Mouse (Mus musculus) heart, adult 11 months (tissue): ENCODE results near the gene Pdk1.
A peak's percentile ranks its signal among the peaks of the same experiment; 100 is the strongest.

ENCODE experiments used
- DNase-seq: peaks from one replicate; pipeline ENCODE4 v3.0.0; 2022

The Pdk1 gene

DNA sequence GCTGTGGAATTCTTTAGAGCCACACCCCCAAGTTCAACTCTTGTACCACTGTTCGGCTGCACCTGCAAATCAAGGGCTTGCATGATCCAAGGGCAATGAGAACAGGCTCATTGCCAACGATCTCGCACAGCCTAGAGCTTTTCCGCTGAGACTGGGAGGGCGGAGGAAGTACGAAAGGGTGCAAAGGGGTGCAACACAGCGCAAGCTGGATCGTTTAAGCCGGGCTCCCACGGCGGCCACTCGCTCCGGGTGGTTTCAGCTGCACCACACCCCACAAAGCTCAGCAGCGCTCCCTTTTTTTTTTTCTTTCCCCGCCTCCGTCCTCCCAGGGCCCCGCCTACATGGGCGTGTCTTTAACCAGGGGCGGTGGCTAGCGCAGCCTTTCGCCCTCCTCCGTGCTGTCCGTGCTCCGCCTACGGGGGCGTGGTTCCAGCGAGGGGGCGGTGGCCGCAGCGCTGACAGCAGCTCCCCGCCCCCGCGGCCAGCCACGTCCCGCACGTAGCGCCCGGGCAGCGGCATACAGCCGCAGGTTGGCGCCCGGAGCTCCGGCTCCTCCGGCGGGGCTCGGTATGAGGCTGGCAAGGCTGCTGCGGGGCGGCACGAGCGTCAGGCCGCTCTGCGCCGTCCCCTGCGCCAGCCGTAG lies at the start of gene Pdk1:
TSS of gene Pdk1 (plus strand) at position 424 of the 643 bp plus-strand sequence.
- DNase-seq: peak; percentile 100

DNA sequence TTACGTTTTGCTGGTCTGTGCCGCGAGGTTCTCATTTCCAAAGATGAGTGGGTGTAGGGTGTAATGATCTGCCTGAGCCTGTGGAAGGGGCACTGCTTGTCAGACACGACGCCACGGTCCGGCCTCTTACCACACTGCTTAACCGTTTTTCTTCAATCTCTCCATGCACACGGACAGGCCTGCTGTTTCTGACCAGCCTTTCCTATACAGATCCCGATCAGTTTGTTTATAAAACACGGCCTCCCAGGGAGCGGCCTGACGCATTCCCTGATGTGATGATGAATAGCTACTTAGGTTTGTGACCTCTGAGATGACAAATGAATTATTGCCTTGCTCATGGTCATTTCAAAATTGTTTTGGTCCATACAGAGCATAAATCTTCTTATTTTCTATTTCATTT lies 48.9 kb upstream of the Pdk1 start:
- peak; percentile 80 for DNase-seq

DNA sequence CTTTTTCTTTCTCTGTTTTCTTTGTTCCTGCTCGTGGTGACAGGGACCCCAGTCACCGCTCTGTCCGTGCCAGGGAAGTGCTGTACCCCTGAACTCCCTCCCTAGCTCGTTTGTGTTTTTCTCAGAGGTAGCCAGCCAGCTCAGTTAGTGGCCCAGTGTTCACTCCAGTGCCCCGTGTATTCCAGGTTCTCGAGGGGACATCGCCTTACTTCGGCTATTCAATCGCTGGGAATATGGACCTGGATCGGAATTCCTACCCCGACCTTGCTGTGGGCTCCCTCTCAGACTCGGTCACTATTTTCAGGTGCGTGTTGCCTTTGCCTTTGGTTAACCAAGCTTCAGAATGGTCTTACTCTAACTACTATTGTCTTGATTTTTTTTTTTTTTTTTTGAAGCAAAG lies 45.3 kb upstream of the Pdk1 start:
- DNase-seq: peak; percentile 79

DNA sequence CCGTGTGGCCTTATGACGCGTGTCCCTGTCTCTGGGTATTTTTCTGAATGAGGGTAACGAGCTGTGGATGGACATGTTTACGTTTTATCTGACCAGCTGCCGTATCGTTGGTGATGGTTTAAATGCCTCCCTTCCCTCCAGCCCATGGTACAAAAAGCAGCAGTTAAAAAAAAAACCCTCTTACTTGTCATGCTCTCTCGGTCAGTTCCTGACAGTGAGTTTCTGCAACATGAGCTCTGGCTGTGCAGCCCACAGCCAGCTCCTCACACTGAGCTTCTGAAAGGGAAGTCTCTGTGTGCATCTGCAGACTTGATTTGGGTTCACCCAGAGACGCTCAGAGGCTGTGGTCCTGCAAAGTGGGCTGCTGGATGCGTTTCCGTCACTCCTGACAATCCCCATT lies 44.1 kb upstream of the Pdk1 start:
- peak; percentile 29 for DNase-seq

DNA sequence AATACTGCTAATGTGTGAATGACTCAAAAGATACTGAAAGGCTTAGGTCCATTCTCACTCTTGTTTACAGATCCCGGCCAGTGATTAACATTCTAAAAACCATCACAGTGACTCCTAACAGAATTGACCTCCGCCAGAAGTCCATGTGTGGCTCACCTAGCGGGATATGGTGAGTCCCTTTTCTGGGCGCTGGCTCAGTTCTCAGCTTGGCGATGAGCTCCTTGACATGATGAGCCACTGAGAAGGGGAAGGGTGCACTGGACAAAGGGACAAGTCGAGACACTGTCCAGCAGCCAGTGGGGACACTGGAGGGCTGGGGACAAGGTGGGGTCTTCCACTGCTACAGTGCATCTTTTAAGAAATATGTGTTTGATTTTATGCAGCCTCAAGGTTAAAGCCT lies 39.4 kb upstream of the Pdk1 start:
- DNase-seq: peak; percentile 78

DNA sequence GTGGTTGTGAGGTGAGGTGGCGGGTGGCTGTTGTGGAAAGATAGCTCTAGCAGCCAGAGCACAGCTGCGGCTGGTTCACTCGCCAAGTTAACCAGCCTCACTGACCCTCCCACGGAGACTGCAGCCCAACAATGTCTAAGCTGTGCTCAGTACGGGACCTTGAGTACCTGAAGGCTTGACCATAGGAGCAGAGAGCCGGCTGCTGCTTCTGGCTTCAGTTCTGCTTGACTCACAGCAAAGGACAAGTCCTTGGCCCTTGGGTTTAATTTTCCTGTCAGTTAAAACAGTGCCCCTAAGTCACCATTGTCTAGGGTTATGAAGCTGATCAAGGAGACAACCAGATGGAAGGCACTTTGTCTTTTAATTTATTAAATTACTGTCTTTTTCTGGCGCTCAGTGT lies 38.7 kb upstream of the Pdk1 start:
- DNase-seq: peak; percentile 79

DNA sequence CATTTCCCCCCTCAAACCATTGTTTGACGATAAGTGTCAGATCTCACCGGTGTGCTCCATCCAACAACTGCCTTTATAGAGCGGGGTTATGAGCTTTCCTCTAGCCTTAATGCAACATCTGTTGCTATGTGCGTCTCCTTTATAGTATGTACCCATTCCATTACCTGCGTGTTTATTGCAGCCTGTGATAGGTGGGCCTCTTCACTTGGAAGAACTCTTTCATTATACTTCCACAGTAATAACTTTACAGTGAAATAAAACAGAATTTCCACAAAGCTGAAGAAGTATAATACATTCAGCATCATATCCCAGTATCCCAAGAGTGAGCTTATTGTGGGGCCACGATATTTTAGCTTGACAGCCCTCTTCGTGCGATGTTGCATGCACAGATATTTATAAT lies 37.5 kb upstream of the Pdk1 start:
- DNase-seq: peak; percentile 63

DNA sequence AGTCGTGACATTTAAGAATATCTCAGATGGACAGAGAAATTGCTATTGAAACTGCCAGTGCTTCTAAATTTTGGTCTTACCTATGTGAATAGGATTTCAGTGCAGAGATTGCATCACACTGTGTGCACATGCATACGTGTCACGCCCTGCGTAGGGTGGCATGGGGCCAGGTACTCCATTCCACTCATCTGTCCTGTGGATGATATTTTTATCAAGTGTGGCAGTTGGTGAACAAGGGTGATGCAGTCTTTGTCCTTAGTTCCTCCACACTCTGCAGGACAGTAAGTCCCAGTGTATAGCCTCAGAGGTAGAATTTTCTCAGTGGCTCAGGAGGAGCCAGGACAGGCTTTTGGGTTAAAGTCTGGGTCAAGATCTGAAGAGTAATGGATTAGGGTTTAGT lies 36.8 kb upstream of the Pdk1 start:
- peak; percentile 73 for DNase-seq

DNA sequence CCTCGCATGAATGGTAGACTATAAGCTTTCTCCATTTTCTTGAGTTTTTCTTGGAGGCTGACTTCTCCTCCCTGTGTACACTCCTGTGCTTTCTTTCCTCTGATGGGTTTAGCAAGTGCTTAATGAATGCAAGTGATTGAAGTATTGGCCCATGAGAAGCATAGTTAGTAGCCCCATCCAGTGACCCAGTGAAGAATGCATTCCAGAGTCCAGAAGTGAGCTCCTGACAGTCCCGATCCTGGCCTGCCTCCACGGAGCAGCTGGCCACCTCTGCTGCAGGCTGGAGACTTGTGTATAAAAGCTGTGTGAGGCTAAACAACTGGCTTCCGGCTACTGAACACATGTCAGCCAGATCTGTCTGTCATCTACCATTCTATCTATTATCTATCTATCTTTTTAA lies 35.8 kb upstream of the Pdk1 start:
- peak; percentile 81 for DNase-seq

DNA sequence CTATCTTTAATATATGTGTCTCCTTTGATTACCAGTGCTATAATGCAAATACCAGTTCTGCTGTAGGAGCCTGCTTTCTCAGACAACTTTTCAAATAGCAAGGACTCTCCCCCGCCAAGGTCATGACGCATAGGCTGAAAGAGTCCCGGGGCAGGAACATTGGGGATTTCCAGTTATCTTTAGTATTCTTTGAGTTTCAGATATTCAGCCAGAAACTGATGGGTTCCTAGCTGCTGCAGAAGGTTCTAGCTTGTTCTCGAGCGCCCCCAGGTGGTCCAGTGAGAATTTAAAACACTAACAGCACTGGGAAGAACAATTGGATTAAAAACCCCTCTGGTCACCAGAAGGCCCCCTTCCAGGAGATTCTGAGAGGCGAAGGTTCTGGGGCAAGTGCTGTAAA lies 35.2 kb upstream of the Pdk1 start:
- peak; percentile 84 for DNase-seq

DNA sequence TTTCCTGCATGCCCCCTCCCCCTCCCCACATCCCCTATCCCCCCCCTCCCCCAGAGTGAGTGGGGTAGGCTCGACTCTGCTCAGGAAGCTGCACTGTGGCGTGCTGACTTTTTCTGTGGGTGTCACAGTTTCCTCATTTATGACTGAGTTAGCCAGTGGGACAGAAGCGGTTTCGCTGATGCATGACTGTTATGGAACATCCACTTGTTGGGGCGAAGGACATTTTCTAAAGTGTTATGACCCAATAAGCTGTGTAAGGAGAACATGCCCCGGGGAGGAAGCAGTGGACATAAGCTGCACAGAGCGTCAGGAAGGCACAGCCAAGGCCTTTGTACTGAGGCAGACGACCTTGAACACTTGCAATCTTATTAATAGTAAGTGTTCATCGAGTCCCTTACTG lies 29.7 kb upstream of the Pdk1 start:
- peak; percentile 94 for DNase-seq

DNA sequence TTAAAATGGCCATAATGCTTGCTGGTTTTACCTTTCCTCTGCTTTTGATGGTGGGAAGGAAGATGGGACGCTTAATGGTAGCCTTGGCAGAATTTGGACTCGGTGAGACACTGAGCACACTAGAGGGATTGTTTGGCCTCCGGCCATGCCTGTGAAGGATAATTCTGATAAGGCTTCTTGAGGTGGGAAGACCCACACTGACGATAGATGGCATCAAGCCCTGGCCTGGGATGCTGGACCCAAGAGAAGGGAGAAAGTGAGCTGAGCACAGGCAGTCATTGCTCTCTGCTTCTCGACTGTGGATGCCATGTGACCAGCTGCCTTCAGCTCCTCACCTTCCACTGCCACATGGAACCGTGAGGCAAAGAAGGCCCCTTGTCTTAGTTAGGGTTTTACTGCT lies 28.1 kb upstream of the Pdk1 start:
- DNase-seq: peak; percentile 81

DNA sequence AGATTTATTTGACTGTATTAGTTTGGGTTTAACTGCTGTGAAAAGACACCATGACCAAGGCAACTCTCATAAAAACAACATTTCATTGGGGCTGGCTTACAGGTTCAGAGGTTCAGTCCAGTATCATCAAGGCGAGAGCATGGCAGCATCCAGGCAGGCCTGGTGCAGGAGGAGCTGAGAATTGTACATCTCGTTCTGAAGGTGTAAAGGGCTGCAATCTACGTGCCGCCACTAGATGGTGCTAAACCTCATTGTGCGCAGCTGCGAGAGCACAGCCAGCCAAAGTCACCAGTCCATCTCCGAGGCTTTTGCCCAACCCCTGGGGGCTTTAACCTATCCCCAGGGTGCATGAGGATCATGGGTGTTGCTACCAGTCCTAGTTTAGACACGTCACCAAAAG lies 20.9 kb upstream of the Pdk1 start:
- peak; percentile 92 for DNase-seq

DNA sequence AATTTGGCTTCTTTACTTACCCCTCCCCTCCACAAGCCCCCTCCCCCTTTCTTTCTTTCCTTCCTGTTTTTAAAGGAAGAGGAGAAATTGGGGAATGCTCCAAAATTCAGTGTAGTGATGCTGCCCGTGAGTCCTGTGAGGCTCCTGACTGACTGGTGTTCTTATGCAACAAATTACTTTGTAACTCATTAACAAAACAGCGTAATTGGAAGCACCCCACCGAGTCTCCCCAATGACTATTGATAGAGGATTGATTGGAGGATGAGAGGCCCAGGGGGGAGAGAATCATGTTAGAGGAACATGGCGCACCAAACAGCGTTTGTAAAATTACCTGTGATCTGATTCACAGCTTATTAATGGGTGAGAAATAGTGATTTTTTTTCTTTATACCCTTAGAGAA lies 17.9 kb upstream of the Pdk1 start:
- peak; percentile 70 for DNase-seq

DNA sequence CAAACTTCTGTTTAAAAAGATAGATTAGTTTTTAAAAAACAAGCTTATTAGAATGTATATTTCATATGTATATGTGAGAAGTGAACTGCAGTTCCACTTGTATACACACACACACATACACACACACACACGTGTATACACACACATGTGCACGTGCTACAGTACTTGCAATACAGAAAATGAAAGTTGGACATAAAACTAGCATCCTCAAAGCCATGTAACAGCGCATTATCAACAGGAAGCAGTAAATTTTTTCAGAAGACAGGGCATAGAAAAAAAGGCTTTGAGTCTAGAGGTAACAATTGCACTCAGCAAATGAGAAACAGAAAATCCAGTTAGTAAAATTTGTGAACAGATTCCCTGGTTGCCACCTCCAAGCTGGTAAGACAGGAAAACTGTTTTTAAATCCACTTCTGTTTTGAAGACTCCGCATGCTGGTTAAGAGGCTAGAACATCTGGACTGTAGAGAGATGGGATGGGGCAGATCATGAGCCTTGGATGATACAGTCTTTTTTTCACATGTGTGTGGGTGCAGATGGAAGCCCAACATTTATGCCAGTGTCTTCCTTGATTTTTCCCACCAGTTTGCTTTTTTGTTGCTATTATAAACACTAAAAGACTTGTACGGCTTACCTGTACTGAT lies 9.4 kb upstream of the Pdk1 start:
- DNase-seq: peak; percentile 68

DNA sequence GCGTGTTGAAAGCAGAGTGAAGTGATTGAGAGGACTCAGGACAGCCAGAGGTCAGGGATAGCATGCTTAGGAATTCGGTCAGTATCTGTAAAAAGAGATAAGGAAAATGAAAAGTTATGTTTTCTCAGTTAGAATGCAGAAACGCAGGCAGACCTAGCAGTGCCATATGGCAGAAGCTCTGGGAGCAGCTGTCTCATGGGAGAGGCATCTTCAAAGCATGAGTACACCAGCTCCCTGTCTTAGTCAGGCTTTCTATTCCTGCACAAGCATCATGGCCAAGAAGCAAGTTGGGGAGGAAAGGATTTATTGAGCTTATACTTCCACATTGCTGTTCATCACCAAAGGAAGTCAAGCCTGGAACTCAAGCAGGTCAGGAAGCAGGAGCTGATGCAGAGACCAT lies 8.0 kb upstream of the Pdk1 start:
- peak; percentile 61 for DNase-seq

DNA sequence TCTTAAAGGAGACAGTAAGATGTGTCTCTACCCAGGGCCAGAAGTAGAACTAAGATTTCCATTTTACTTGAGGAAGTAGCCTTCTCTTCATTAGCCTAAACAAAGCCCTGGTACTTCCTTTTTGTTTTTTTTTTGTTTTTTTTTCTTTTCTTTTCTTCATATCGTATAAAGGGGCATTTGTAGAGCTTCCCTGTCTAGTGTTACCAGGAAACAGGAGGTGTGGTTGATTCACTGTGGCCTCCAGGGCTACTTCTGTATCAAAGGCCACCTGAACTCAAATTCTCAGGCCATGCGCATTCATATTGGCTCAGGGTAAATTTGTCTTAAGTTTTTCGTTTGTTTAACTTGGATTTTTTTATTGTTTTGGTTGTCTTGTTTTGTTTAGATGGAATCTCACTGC lies 7.1 kb upstream of the Pdk1 start:
- peak; percentile 83 for DNase-seq

DNA sequence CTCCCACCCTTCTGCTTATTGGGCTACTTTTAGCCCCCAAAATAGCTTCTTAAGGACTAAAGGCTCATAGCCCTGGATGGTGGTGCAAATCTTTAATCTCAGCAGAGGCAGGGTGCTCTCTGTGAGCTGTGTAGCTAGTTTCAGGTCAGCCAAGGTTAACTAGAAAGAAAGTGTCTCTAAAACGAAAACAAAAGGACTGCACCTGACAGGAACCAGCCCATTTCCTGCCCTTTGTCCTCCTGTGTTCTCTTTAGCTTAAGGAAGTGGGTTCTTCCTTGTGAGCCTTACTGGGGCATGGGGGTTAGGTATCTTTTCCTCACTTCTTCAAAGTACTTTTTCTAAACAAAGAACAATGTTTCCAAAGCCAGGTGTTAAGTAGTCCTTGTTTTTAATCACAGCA lies 6.5 kb upstream of the Pdk1 start:
- DNase-seq: peak; percentile 88

DNA sequence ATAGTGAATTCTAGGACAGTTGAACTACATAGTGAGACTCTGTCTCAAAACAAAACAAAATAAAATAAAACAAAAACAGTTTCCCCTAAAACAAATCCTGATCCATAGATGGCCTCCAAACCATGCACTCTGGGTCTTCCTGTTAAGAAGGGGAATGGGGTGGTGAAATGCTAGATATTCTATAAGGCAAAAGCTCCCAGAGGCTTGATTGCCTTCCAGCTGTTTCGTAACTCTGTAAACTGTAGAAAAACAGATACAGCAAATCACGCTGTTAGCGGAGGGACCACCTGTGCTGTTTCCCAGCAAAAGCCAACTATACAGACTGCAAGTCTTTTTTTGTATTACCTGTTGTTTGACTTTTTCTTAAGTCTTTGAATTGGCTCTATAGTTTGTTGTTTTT lies 6.0 kb upstream of the Pdk1 start:
- DNase-seq: peak; percentile 53

DNA sequence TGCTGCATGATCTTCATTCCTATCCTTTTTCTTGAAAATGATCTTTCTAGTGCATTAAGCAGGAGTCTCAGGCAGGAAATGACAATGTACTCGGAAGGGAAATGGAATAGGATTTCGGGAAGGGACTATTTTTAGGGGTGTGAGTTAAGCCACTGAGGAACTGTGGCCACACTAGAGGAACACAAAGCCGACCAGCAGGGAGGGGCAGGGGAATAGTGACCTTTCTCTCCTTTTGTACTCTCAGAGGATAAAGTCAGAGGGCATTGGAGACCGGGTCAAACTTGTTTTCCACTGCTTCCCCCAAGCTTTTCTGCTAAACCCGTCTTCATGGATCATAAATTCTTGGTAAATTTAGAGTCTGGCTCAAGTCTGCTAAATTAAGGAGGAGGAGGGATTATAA lies 5.5 kb upstream of the Pdk1 start:
- peak; percentile 97 for DNase-seq

DNA sequence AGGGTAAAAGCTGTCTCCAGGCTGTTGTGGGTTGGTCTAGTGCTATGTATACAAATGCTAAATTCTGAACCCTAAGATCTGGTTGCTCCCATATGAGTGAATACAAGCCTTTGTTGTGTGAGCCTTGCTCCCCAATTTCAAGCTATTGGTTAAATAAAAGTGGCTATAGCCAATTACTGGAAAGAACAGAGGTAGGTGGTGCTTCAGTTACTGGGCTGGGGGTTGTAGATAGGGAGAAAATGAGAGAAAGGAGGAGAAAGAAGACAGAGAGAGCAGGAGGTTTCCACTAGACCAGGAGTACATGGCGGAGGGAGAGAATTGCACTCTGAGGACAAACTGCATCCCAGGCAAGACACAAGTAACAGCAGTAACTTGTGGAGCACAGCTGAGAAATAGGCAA lies 4.8 kb upstream of the Pdk1 start:
- peak; percentile 61 for DNase-seq

DNA sequence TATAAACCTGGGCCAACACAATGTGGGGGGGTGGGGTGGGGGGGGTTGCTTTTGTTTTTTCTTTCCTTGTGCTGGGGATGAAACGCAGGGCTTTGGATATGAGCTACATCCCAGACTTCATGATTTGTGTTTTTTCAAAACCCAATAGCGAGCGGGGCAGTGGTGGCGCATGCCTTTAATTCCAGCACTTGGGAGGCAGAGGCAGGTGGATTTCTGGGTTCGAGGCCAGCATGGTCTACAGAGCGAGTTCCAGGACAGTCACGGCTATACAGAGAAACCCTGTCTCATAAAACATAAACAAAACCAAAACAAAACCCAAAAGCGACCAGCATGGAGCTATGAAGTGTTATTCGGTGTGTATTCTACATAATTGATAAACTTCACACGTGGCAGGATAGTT lies 883 bp upstream of the Pdk1 start:
- peak; percentile 90 for DNase-seq

DNA sequence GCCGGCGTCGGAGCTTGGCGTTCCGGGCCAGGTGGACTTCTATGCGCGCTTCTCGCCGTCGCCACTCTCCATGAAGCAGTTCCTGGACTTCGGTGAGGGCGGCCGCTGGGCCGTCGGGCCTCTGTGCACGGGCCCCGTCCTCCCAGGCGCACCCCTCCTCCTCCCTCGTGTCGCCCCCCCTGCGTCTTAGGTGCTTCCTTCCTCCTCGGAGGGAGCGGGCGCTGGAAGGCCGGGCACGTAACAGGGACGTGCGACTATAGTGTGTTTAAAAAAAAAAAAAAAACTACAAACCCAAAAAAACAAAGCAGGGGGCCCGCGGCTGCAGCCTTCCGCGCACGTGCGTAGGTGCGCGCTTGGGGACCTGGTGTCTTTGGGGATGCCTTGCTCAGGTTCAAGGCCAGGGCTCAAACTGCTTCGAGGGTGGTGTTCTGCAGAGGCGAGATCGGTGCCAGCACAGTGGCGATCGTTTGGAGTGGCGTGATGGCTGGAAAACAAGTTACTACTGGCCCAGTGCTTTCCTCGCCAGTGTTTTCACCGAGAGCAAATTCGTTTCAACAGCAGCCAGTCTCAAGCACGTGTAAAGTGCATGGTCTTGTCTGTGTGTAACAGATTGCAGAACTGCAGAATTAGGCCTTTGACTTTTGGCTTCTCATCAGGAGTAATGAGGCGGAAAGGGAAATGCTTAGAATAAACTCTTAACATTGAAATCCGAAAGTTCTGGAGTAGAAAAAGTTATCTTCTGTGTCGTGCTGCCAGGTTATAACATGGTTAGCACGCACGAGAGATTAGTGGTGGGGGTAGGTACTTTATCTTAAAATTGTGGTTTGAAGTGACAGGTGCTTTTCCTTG lies 674 bp downstream of the Pdk1 start:
- peak; percentile 95 for DNase-seq

DNA sequence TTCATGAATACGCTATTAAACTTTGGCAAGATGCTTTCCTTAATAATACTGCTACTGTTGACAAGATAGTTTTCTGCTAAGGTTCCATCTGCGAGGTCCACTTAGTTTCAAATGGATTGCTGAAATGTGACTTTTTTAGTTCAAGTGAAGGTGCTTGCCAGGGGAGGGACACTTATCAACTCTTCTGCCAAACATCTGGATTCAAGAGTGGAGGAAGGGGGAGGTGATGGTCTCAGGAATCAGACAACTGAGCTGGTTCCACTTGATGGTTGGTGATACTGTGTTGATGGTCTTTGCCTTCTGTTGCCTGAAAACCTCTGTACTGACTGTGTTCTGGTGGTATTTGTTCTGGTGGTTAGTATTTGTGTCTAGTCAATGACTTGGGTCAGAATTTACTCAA lies 1.4 kb downstream of the Pdk1 start:
- DNase-seq: peak; percentile 45
